Mouse (Mus musculus) neural tube, embryonic 10.5 days (tissue): ENCODE measurements at regions not wholly inside any gene's neighbourhood (a gene's known extent, or its start where the extent isn't known, plus 50 kb on each side); places are given as distances from the start of the nearest gene placed in this dataset.
A peak's percentile ranks its signal among the peaks of the same experiment; 100 is the strongest.

Experiments
- DNase-seq: peaks from one replicate; pipeline ENCODE4 v3.0.0-alpha.2; 2017; ENCODE audit warnings: low spot score; ENCODE audit errors: extremely low spot score

GRCm38 (mm10) chr2:178596312-178597083 lies 166.2 kb downstream of the Cdh26 start:
- peak; percentile 26 for DNase-seq

GRCm38 (mm10) chr2:178597084-178597470 lies 166.7 kb downstream of the Cdh26 start:
- no peak for DNase-seq

GRCm38 (mm10) chr2:178598371-178598770 lies 168.0 kb downstream of the Cdh26 start:
- DNase-seq, result no peak

- DNase-seq, result no peak
Observed at GRCm38 (mm10) chr2:178598836-178599235, 168.5 kb downstream of the Cdh26 start.

- no peak for DNase-seq
Observed at GRCm38 (mm10) chr2:178603443-178603842, 173.1 kb downstream of the Cdh26 start.

- DNase-seq, result no peak
Observed at GRCm38 (mm10) chr2:178606733-178607132, 176.4 kb downstream of the Cdh26 start.

GRCm38 (mm10) chr2:178610211-178610975 lies 180.1 kb downstream of the Cdh26 start:
- DNase-seq, result no peak

GRCm38 (mm10) chr2:178614761-178615160 lies 184.4 kb downstream of the Cdh26 start:
- no peak for DNase-seq

- DNase-seq, result no peak
Observed at GRCm38 (mm10) chr2:178622801-178623200, 192.5 kb downstream of the Cdh26 start.

- no peak for DNase-seq
Observed at GRCm38 (mm10) chr2:178624475-178624874, 194.1 kb downstream of the Cdh26 start.

- DNase-seq, result no peak
Observed at GRCm38 (mm10) chr2:178624907-178625306, 194.6 kb downstream of the Cdh26 start.

- DNase-seq, result peak; percentile 68
Observed at GRCm38 (mm10) chr2:178629756-178630155, 199.4 kb downstream of the Cdh26 start.

- DNase-seq, result no peak
Observed at GRCm38 (mm10) chr2:178630511-178630910, 200.2 kb downstream of the Cdh26 start.

- no peak for DNase-seq
Observed at GRCm38 (mm10) chr2:178631336-178631735, 201.0 kb downstream of the Cdh26 start.

GRCm38 (mm10) chr2:178631966-178632365 lies 201.6 kb downstream of the Cdh26 start:
- no peak for DNase-seq

GRCm38 (mm10) chr2:178632831-178633585 lies 202.7 kb downstream of the Cdh26 start:
- DNase-seq, result no peak

GRCm38 (mm10) chr2:178634116-178634515 lies 203.8 kb downstream of the Cdh26 start:
- DNase-seq, result peak; percentile 47

- no peak for DNase-seq
Observed at GRCm38 (mm10) chr2:178635685-178636084, 205.4 kb downstream of the Cdh26 start.

GRCm38 (mm10) chr2:178636901-178637300 lies 206.6 kb downstream of the Cdh26 start:
- DNase-seq, result no peak

GRCm38 (mm10) chr2:178642137-178643052 lies 212.1 kb downstream of the Cdh26 start:
- no peak for DNase-seq

GRCm38 (mm10) chr2:178643053-178643402 lies 212.7 kb downstream of the Cdh26 start:
- DNase-seq, result no peak
